Mouse (Mus musculus) hindbrain, postnatal 0 days (tissue): ENCODE measurements around the gene Gm12830. TPM values are rescaled to one million over a fixed set of nuclear protein-coding genes. Genes with fewer than 3 reads are reported as not detected.

ENCODE experiments used
- ATAC-seq: fragments of 200-750 bp; cut with Nextera tagmentation; 2 replicates; pipeline ENCODE4 v1.8.0; 2017; ENCODE audit warnings: mild to moderate bottlenecking, moderate TSS enrichment, moderate library complexity
- DNase-seq: peaks from one replicate; pipeline ENCODE4 v3.0.0-alpha.2; 2015; ENCODE audit warnings: low spot score
- H3K27ac ChIP-seq: fragments of 300-500 bp; sonication (generic); 2 replicates; pipeline ENCODE4 v1.5.1; 2014; ENCODE audit warnings: mild to moderate bottlenecking
- H3K27me3 ChIP-seq: fragments of 300-500 bp; sonication (generic); 2 replicates; pipeline ENCODE4 v1.6.1; 2014; ENCODE audit warnings: low read length, mixed read lengths; ENCODE audit not compliant: insufficient read depth
- H3K36me3 ChIP-seq: fragments of 300-500 bp; sonication (generic); 2 replicates; pipeline ENCODE4 v1.6.1; 2014; ENCODE audit warnings: low read length, mixed read lengths; ENCODE audit not compliant: insufficient read depth
- H3K4me1 ChIP-seq: fragments of 300-500 bp; sonication (generic); 2 replicates; pipeline ENCODE4 v1.6.1; 2014; ENCODE audit warnings: antibody characterized with exemption, low read length, mixed read lengths; ENCODE audit not compliant: insufficient read depth
- H3K4me2 ChIP-seq: fragments of 300-500 bp; sonication (generic); 2 replicates; pipeline ENCODE4 v1.6.1; 2014; ENCODE audit warnings: low read depth, mild to moderate bottlenecking, low read length, moderate library complexity, mixed read lengths
- H3K4me3 ChIP-seq: fragments of 300-500 bp; sonication (generic); 2 replicates; pipeline ENCODE4 v1.5.1; 2014; ENCODE audit warnings: low read length
- H3K9ac ChIP-seq: fragments of 300-500 bp; sonication (generic); replicated peaks from 2 replicates; pipeline ENCODE4 v1.6.1; 2014; ENCODE audit warnings: mild to moderate bottlenecking, low read length, moderate library complexity, mixed read lengths
- H3K9me3 ChIP-seq: fragments of 300-500 bp; sonication (generic); 2 replicates; pipeline ENCODE4 v1.6.1; 2016; ENCODE audit warnings: low read length, mixed read lengths
- CTCF ChIP-seq: IDR thresholded peaks from 2 replicates; pipeline ENCODE4 v1.5.1; 2016; ENCODE audit warnings: antibody characterized with exemption, control low read depth, low read depth
- WGBS: fragments of 180-500 bp; shearing (Covaris S2); extraction: QIAGEN DNeasy Blood & Tissue Kit; methylation state at CpG from one replicate; pipeline ENCODE4 v1.1.7; 2014; 5-methylcytosine and 5-hydroxymethylcytosine counted together
- polyA plus RNA-seq: library from polyadenylated mRNA; unstranded; fragments of >200 nt; fragmentation: Nextera tagmentation; extraction: Ambion mirVana; gene quantifications from 2 replicates; pipeline ENCODE4 v1.2.1, GENCODE M21; 2015
- total RNA-seq: library from RNA; depleted of rRNA; stranded (reverse); fragments of >200 nt; gene quantifications from 2 replicates; pipeline ENCODE4 v1.2.3, GENCODE M21; 2014

Gene Gm12830
- total and polyA plus RNA-seq, 2 experiments from 2014 or later: not detected

- no peak for DNase-seq
- H3K27me3 ChIP-seq: no peaks in the 10 kb centered on the region
- H3K4me3 ChIP-seq: no peak overlapping the region
- H3K36me3 ChIP-seq: no peaks in the 10 kb centered on the region
- no peaks in the 10 kb centered on the region for H3K9me3 ChIP-seq
- 81% methylated on average over 5 of the region's 5 CpGs for WGBS
- TF ChIP-seq CTCF: no peak
- H3K9ac ChIP-seq: no peak overlapping the region
- no peak overlapping the region for H3K4me2 ChIP-seq
- no peak for ATAC-seq
- no peak overlapping the region for H3K27ac ChIP-seq
- no peaks in the 10 kb centered on the region for H3K4me1 ChIP-seq
Measured at GRCm38 (mm10) chr4:114804096-114804495, 17.4 kb upstream of the Gm12830 start.

GRCm38 (mm10) chr4:114818963-114819702 is 2.4 kb upstream of the Gm12830 start:
- Histone ChIP-seq H3K4me1 (no peaks in the 10 kb centered on the region), H3K9ac (no peak overlapping the region), H3K27me3 (no peaks in the 10 kb centered on the region; the same call in 1 of the 2 replicates), H3K4me3 (no peak overlapping the region), H3K36me3 (no peaks in the 10 kb centered on the region), H3K4me2 (no peak overlapping the region), H3K27ac (0 out of 2 replicates have a peak overlapping the region, but pooled peaks have one; percentile 4), H3K9me3 (no peaks in the 10 kb centered on the region)
- ATAC-seq (peak; percentile 30; the same call in 1 of the 2 replicates), DNase-seq (peak; percentile 31)
- no peak for TF ChIP-seq CTCF
- WGBS: 23% methylated on average over 9 of the region's 9 CpGs

- H3K27me3 ChIP-seq: no peaks in the 10 kb centered on the region
- no peak overlapping the region for H3K4me3 ChIP-seq
- WGBS: 66% methylated on average over 10 of the region's 10 CpGs
- no peaks in the 10 kb centered on the region for H3K4me1 ChIP-seq
- no peaks in the 10 kb centered on the region for H3K9me3 ChIP-seq
- no peak overlapping the region for H3K27ac ChIP-seq
- DNase-seq (peak; percentile 15), ATAC-seq (no peak)
- H3K36me3 ChIP-seq: no peaks in the 10 kb centered on the region
- H3K4me2 ChIP-seq: no peak overlapping the region
- no peak for TF ChIP-seq CTCF
- H3K9ac ChIP-seq: no peak overlapping the region
Measured at GRCm38 (mm10) chr4:114834770-114835581, 13.5 kb downstream of the Gm12830 start.

GRCm38 (mm10) chr4:114841336-114841920 is 19.9 kb downstream of the Gm12830 start:
- no peak overlapping the region for H3K9ac ChIP-seq
- H3K27me3 ChIP-seq: peaks cover 20% of the 10 kb centered on the region
- no peaks in the 10 kb centered on the region for H3K36me3 ChIP-seq
- WGBS: 70% methylated on average over 9 of the region's 9 CpGs
- H3K27ac ChIP-seq: no peak overlapping the region
- ATAC-seq (no peak), DNase-seq (no peak)
- H3K9me3 ChIP-seq: no peaks in the 10 kb centered on the region
- peaks cover 3% of the 10 kb centered on the region; the same call in 1 of the 2 replicates for H3K4me1 ChIP-seq
- no peak for TF ChIP-seq CTCF
- no peak overlapping the region for H3K4me3 ChIP-seq
- H3K4me2 ChIP-seq: no peak overlapping the region

GRCm38 (mm10) chr4:114842376-114842960 is 20.9 kb downstream of the Gm12830 start:
- Histone ChIP-seq H3K27ac (no peak overlapping the region), H3K4me3 (no peak overlapping the region)
- peak; percentile 9 for DNase-seq

GRCm38 (mm10) chr4:114843097-114843721 is 21.7 kb downstream of the Gm12830 start:
- WGBS: 2% methylated on average over 49 of the region's 51 CpGs
- Histone ChIP-seq H3K27ac (no peak overlapping the region), H3K4me2 (peak overlapping the region; percentile 77), H3K4me1 (peaks cover 3% of the 10 kb centered on the region; the same call in 1 of the 2 replicates), H3K9ac (peak overlapping the region; percentile 54), H3K27me3 (peaks cover 20% of the 10 kb centered on the region), H3K4me3 (peak overlapping the region; percentile 46), H3K9me3 (no peaks in the 10 kb centered on the region), H3K36me3 (no peaks in the 10 kb centered on the region)
- ATAC-seq: peak; percentile 78
- peak; percentile 5 for DNase-seq
- TF ChIP-seq CTCF: no peak

More at GRCm38 (mm10) chr4:114842376-114842960, 20.9 kb downstream of the Gm12830 start:
- Histone ChIP-seq H3K27me3 (peaks cover 20% of the 10 kb centered on the region), H3K4me2 (peak overlapping the region; percentile 36; the same call in 1 of the 2 replicates), H3K9ac (no peak overlapping the region), H3K4me1 (peaks cover 3% of the 10 kb centered on the region; the same call in 1 of the 2 replicates), H3K9me3 (no peaks in the 10 kb centered on the region), H3K36me3 (no peaks in the 10 kb centered on the region)
- WGBS: 4% methylated on average over 9 of the region's 11 CpGs
- ATAC-seq: peak; percentile 19; the same call in 1 of the 2 replicates
- no peak for TF ChIP-seq CTCF
